24 mouse cellular contexts compared by ENCODE assay signal in the genomic region with DNA sequence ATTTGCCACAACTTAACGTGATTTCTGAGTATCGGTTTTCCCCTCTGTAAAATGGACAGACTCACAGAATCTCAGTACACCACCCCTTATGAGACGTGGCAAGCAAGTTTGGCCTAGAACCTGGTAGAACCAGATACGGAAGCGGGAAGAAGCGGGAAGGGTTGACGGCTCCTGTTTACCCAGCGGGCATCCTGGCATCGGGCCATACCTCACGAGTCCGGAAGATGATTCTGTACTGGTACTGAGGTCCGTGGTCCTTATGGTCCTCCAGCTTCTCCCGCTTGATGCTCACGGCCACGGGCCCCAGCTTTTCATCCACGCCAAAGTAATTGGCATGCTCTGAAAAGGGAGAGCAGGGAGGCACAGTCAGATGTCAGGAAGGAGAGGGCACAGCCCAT.
DNase-seq lines count a peak whose midpoint lies in the region; ATAC-seq and TF ChIP-seq lines count a peak whose summit lies in the region.
"Had no signal": no experiment of that assay in that cellular context is flagged by ENCODE, and none has a peak within 500 bp of the region (broad histone marks: within the 10 kb centered on the region; RNA-seq: fewer than 3 reads in every experiment).

No protein-coding gene starts in this region.

- no peak for DNase-seq in hindbrain, postnatal 0 days (ENCODE audit: low spot score)
- no peak for DNase-seq in hindbrain, embryonic 14.5 days (ENCODE audit: low spot score)
- DNase-seq in cerebellum, adult 18-20 months = peak; percentile 60 to 76
- DNase-seq in cerebellum, adult 9-10 months = peak; percentile 78
- DNase-seq in cerebellum, postnatal 36 days = peak; percentile 73 to 78
- no peak for DNase-seq in right cerebral cortex, postnatal 25 days
- DNase-seq: adrenal gland, postnatal 36 days; B cell, adult 2 months; gastrocnemius, postnatal 25 days; kidney, adult 11 months; kidney, postnatal 14 days; liver, postnatal 0 days; lung, postnatal 4 days; right cerebral cortex, adult 18-20 months had no signal

- H3K36me3 ChIP-seq in hindbrain, postnatal 0 days (ENCODE audit: insufficient read depth, low read length) = peaks cover 51% of the 10 kb centered on the region
- H3K36me3 ChIP-seq in hindbrain, embryonic 14.5 days (replicated peaks; ENCODE audit: control insufficient read depth, insufficient read depth) = peaks cover 38% of the 10 kb centered on the region
- H3K36me3 ChIP-seq in forebrain, embryonic 16.5 days (ENCODE audit: control insufficient read depth, insufficient read depth) = peaks cover 7% of the 10 kb centered on the region; the same call in 1 of the 2 replicates

- 0 out of 2 replicates have a peak overlapping the region, but pooled peaks have one; percentile 36 for H3K27ac ChIP-seq in hindbrain, postnatal 0 days
- no peak overlapping the region for H3K27ac ChIP-seq in hindbrain, embryonic 14.5 days
- no peak overlapping the region for H3K27ac ChIP-seq in forebrain, embryonic 16.5 days (ENCODE audit: low read length)
- H3K27ac ChIP-seq: embryonic facial prominence, embryonic 12.5 days; limb, embryonic 13.5 days; liver, embryonic 12.5 days; midbrain, embryonic 12.5 days; neural tube, embryonic 12.5 days had no signal

- no peaks in the 10 kb centered on the region for H3K9me3 ChIP-seq in hindbrain, postnatal 0 days (ENCODE audit: low read length)
- no peaks in the 10 kb centered on the region for H3K9me3 ChIP-seq in hindbrain, embryonic 14.5 days (ENCODE audit: control insufficient read depth, low read length)
- H3K9me3 ChIP-seq in forebrain, embryonic 16.5 days (ENCODE audit: control insufficient read depth, low read length) = no peaks in the 10 kb centered on the region
- H3K9me3 ChIP-seq: embryonic facial prominence, embryonic 12.5 days; heart, embryonic 12.5 days; limb, embryonic 13.5 days; liver, embryonic 12.5 days; megakaryocyte, embryonic 14.5 days; midbrain, embryonic 12.5 days; neural tube, embryonic 12.5 days had no signal

- no peak overlapping the region for H3K9ac ChIP-seq in hindbrain, postnatal 0 days (replicated peaks; ENCODE audit: low read length)
- H3K9ac ChIP-seq in hindbrain, embryonic 14.5 days = no peak overlapping the region
- no peak overlapping the region for H3K9ac ChIP-seq in forebrain, embryonic 16.5 days (replicated peaks; ENCODE audit: low read depth, low read length)
- H3K9ac ChIP-seq: embryonic facial prominence, embryonic 12.5 days; heart, embryonic 12.5 days; limb, embryonic 13.5 days; liver, embryonic 12.5 days; liver, postnatal 0 days; midbrain, embryonic 12.5 days; neural tube, embryonic 12.5 days had no signal

- no peak overlapping the region for H3K4me2 ChIP-seq in hindbrain, postnatal 0 days (ENCODE audit: low read depth, low read length)
- no peak overlapping the region for H3K4me2 ChIP-seq in hindbrain, embryonic 14.5 days (replicated peaks)
- H3K4me2 ChIP-seq in forebrain, embryonic 16.5 days (ENCODE audit: low read length) = no peak overlapping the region
- H3K4me2 ChIP-seq: embryonic facial prominence, embryonic 12.5 days; heart, embryonic 12.5 days; limb, embryonic 13.5 days; liver, embryonic 12.5 days; midbrain, embryonic 12.5 days; neural tube, embryonic 12.5 days had no signal

- no peak for TF ChIP-seq CTCF in hindbrain, postnatal 0 days (IDR thresholded peaks at IDR 0.05; ENCODE audit: low read depth)

- H3K27me3 ChIP-seq in hindbrain, postnatal 0 days (ENCODE audit: insufficient read depth, low read length) = no peaks in the 10 kb centered on the region
- H3K27me3 ChIP-seq in hindbrain, embryonic 14.5 days (ENCODE audit: control insufficient read depth, insufficient read depth, low read length) = no peaks in the 10 kb centered on the region
- H3K27me3 ChIP-seq in forebrain, embryonic 16.5 days (replicated peaks; ENCODE audit: control insufficient read depth, insufficient read depth, low read length) = no peaks in the 10 kb centered on the region
- H3K27me3 ChIP-seq: embryonic facial prominence, embryonic 12.5 days; limb, embryonic 13.5 days; liver, embryonic 12.5 days; megakaryocyte, embryonic 14.5 days; midbrain, embryonic 12.5 days; neural tube, embryonic 12.5 days had no signal

- WGBS in hindbrain, postnatal 0 days = 68% methylated on average over 16 of the region's 16 CpGs
- 93% methylated on average over 16 of the region's 16 CpGs for WGBS in hindbrain, embryonic 14.5 days
- 82% methylated on average over 16 of the region's 16 CpGs for WGBS in forebrain, embryonic 16.5 days

- no peak overlapping the region for H3K4me3 ChIP-seq in hindbrain, postnatal 0 days (ENCODE audit: low read length)
- H3K4me3 ChIP-seq in hindbrain, embryonic 14.5 days (replicated peaks; ENCODE audit: low read length) = no peak overlapping the region
- no peak overlapping the region for H3K4me3 ChIP-seq in forebrain, embryonic 16.5 days (replicated peaks; ENCODE audit: low read length)
- H3K4me3 ChIP-seq: embryonic facial prominence, embryonic 12.5 days; heart, embryonic 12.5 days; limb, embryonic 13.5 days; liver, embryonic 12.5 days; megakaryocyte, embryonic 14.5 days; midbrain, embryonic 12.5 days; myocyte; neural tube, embryonic 12.5 days had no signal

- H3K4me1 ChIP-seq in hindbrain, postnatal 0 days (ENCODE audit: insufficient read depth, low read length) = no peaks in the 10 kb centered on the region; the same call in 1 of the 2 replicates
- no peaks in the 10 kb centered on the region; the same call in 1 of the 2 replicates for H3K4me1 ChIP-seq in hindbrain, embryonic 14.5 days (replicated peaks; ENCODE audit: control insufficient read depth, insufficient read depth, low read length)
- peaks cover 13% of the 10 kb centered on the region for H3K4me1 ChIP-seq in forebrain, embryonic 16.5 days (replicated peaks; ENCODE audit: control insufficient read depth, insufficient read depth, low read length)
- H3K4me1 ChIP-seq: embryonic facial prominence, embryonic 12.5 days; limb, embryonic 13.5 days; neural tube, embryonic 12.5 days had no signal

- no peak for ATAC-seq in hindbrain, postnatal 0 days
- no peak for ATAC-seq in hindbrain, embryonic 14.5 days (ENCODE audit: low FRiP score)
- no peak for ATAC-seq in forebrain, embryonic 16.5 days
- ATAC-seq: forebrain, embryonic 14.5 days; liver, embryonic 12.5 days; liver, postnatal 0 days had no signal

Comparison
In these comparisons a context has a peak if more than half of its experiments do, and no peak if none do; other contexts are left out.
1. DNase-seq: peak in cerebellum, adult 18-20 months (2 of 2), cerebellum, adult 9-10 months (single experiment) and cerebellum, postnatal 36 days (2 of 2); none in hindbrain, postnatal 0 days (single experiment), hindbrain, embryonic 14.5 days (single experiment) and right cerebral cortex, postnatal 25 days (single experiment).